In genomic region chr2:84018330-84018729, GRCm38 (mm10) we compare ENCODE assay signal across 16 mouse cellular contexts. TPM values are rescaled to one million over a fixed set of nuclear protein-coding genes. Genes with fewer than 3 reads are reported as not detected.
A peak's percentile ranks its signal among the peaks of the same experiment; 100 is the strongest.
DNase-seq lines count a peak whose midpoint lies in the region; ATAC-seq and TF ChIP-seq lines count a peak whose summit lies in the region.
"Had no signal": no experiment of that assay in that cellular context is flagged by ENCODE, and none has a peak within 500 bp of the region (broad histone marks: within the 10 kb centered on the region; RNA-seq: fewer than 3 reads in every experiment).

No protein-coding gene starts in this region.

- no peak overlapping the region for H3K4me2 ChIP-seq in intestine, embryonic 16.5 days (ENCODE audit: low read depth, low read length)
- H3K4me2 ChIP-seq: liver, embryonic 13.5 days; midbrain, embryonic 13.5 days had no signal

- no peaks in the 10 kb centered on the region for H3K36me3 ChIP-seq in kidney, adult 2 months (ENCODE audit: control insufficient read depth, insufficient read depth, low read length)
- no peaks in the 10 kb centered on the region for H3K36me3 ChIP-seq in intestine, embryonic 16.5 days (ENCODE audit: control insufficient read depth, insufficient read depth, low read length)
- H3K36me3 ChIP-seq: liver, embryonic 13.5 days; midbrain, embryonic 13.5 days had no signal

- no peaks in the 10 kb centered on the region for H3K4me1 ChIP-seq in kidney, adult 2 months (ENCODE audit: control insufficient read depth, insufficient read depth, low read length)
- no peaks in the 10 kb centered on the region for H3K4me1 ChIP-seq in intestine, embryonic 16.5 days (ENCODE audit: control insufficient read depth, insufficient read depth, low read length)
- H3K4me1 ChIP-seq: midbrain, embryonic 13.5 days had no signal

- no peak for TF ChIP-seq CTCF in kidney, adult 2 months (conservative IDR thresholded peaks at IDR 0.05; ENCODE audit: insufficient read depth, insufficient read length, low read depth, low read length)

- WGBS in kidney, adult 2 months = 51% methylated on average over 3 of the region's 3 CpGs
- WGBS in intestine, embryonic 16.5 days = 56% methylated on average over 3 of the region's 3 CpGs

- ATAC-seq in erythroid progenitor cell, adult 5-6 weeks (replicated peaks; ENCODE audit: low FRiP score, poor library complexity, severe bottlenecking) = peak; percentile 63
- ATAC-seq in intestine, embryonic 16.5 days = no peak
- ATAC-seq: intestine, postnatal 0 days; midbrain, embryonic 13.5 days had no signal

- no peak overlapping the region for H3K9ac ChIP-seq in intestine, embryonic 16.5 days (ENCODE audit: low read depth, low read length)
- H3K9ac ChIP-seq: liver, embryonic 13.5 days; midbrain, embryonic 13.5 days had no signal

- no peaks in the 10 kb centered on the region for H3K9me3 ChIP-seq in intestine, embryonic 16.5 days (ENCODE audit: control insufficient read depth, low read length)
- H3K9me3 ChIP-seq: liver, embryonic 13.5 days; midbrain, embryonic 13.5 days had no signal

- no peak overlapping the region for H3K27ac ChIP-seq in kidney, adult 2 months (ENCODE audit: insufficient read depth, low read depth, low read length)
- no peak overlapping the region for H3K27ac ChIP-seq in intestine, embryonic 16.5 days (ENCODE audit: low read length)
- H3K27ac ChIP-seq: liver, embryonic 13.5 days; midbrain, embryonic 13.5 days had no signal

- no peak overlapping the region for H3K4me3 ChIP-seq in kidney, adult 2 months (ENCODE audit: insufficient read depth, low read depth, low read length)
- no peak overlapping the region for H3K4me3 ChIP-seq in intestine, embryonic 16.5 days (ENCODE audit: low read length)
- H3K4me3 ChIP-seq: liver, embryonic 13.5 days; midbrain, embryonic 13.5 days had no signal

- H3K27me3 ChIP-seq in kidney, adult 2 months (replicated peaks; ENCODE audit: control insufficient read depth, insufficient read depth, low read length) = no peaks in the 10 kb centered on the region
- no peaks in the 10 kb centered on the region for H3K27me3 ChIP-seq in intestine, embryonic 16.5 days (replicated peaks; ENCODE audit: control insufficient read depth, insufficient read depth, low read length)
- H3K27me3 ChIP-seq: liver, embryonic 13.5 days; midbrain, embryonic 13.5 days had no signal

- DNase-seq in adrenal gland, postnatal 14 days = peak; percentile 6
- no peak for DNase-seq in adrenal gland, postnatal 25 days
- DNase-seq in kidney, adult 2 months = peak; percentile 18
- no peak for DNase-seq in kidney, postnatal 14 days
- peak; percentile 9 for DNase-seq in 3134 (ENCODE audit: extremely low read depth, insufficient read length, low spot score)
- no peak for DNase-seq in ovary, postnatal 10 days (ENCODE audit: low spot score)
- DNase-seq: cerebellum, adult 8-10 months; heart, postnatal 4 days; liver, embryonic 13.5 days; retina, postnatal 1 day had no signal

- no peak for TF ChIP-seq POLR2A in kidney, adult 2 months (IDR thresholded peaks at IDR 0.05; ENCODE audit: low read depth, low read length)

RNA-seq across cellular contexts. Expression of gene Gm13691, which starts 28.0 kb away (rescaled TPM):
- 1.6 and 1.7 TPM in 2 replicates for total RNA-seq in adrenal gland, postnatal 14 days (2021)
- total RNA-seq in adrenal gland, postnatal 25 days (2021) = 1.9 and 2.0 TPM in 2 replicates
- polyA plus RNA-seq in kidney, adult 2 months (2012; rRNA removed) = not detected in 2 replicates
- not detected in 2 replicates for total RNA-seq in erythroid progenitor cell, adult 5-6 weeks (2015; ENCODE audit: low replicate concordance)
- not detected in 2 replicates for total RNA-seq in erythroid progenitor cell, adult 5-6 weeks (2017; ENCODE audit: low replicate concordance)
- polyA plus RNA-seq in intestine, embryonic 16.5 days (2015; fragmentation: Nextera tagmentation; extraction: Ambion mirVana) = not detected in 2 replicates
- polyA plus RNA-seq: forebrain, embryonic 11.5 days; intestine, postnatal 0 days; liver, embryonic 13.5 days; midbrain, embryonic 13.5 days; neural tube, embryonic 11.5 days had no signal

RNA-seq across cellular contexts. Expression of gene Gm13697, which starts 33.8 kb away (rescaled TPM):
- total RNA-seq in adrenal gland, postnatal 14 days (2021) = 1.6 and 1.7 TPM in 2 replicates
- 1.9 and 2.0 TPM in 2 replicates for total RNA-seq in adrenal gland, postnatal 25 days (2021)
- not detected in 2 replicates for polyA plus RNA-seq in kidney, adult 2 months (2012; rRNA removed)
- not detected in 2 replicates for total RNA-seq in erythroid progenitor cell, adult 5-6 weeks (2015; ENCODE audit: low replicate concordance)
- total RNA-seq in erythroid progenitor cell, adult 5-6 weeks (2017; ENCODE audit: low replicate concordance) = 1.9 TPM in 1 of 2 replicates, not detected in the other
- polyA plus RNA-seq in intestine, embryonic 16.5 days (2015; fragmentation: Nextera tagmentation; extraction: Ambion mirVana) = not detected in 2 replicates
- polyA plus RNA-seq: forebrain, embryonic 11.5 days; intestine, postnatal 0 days; liver, embryonic 13.5 days; midbrain, embryonic 13.5 days; neural tube, embryonic 11.5 days had no signal

RNA-seq across cellular contexts. Expression of gene Gm13694, which starts 39.6 kb away (rescaled TPM):
- total RNA-seq in adrenal gland, postnatal 14 days (2021) = 1.6 and 1.7 TPM in 2 replicates
- total RNA-seq in adrenal gland, postnatal 25 days (2021) = 1.9 and 2.0 TPM in 2 replicates
- polyA plus RNA-seq in kidney, adult 2 months (2012; rRNA removed) = not detected in 2 replicates
- total RNA-seq in erythroid progenitor cell, adult 5-6 weeks (2015; ENCODE audit: low replicate concordance) = not detected in 2 replicates
- total RNA-seq in erythroid progenitor cell, adult 5-6 weeks (2017; ENCODE audit: low replicate concordance) = 1.9 TPM in 1 of 2 replicates, not detected in the other
- not detected in 2 replicates for polyA plus RNA-seq in intestine, embryonic 16.5 days (2015; fragmentation: Nextera tagmentation; extraction: Ambion mirVana)
- polyA plus RNA-seq: forebrain, embryonic 11.5 days; intestine, postnatal 0 days; liver, embryonic 13.5 days; midbrain, embryonic 13.5 days; neural tube, embryonic 11.5 days had no signal

RNA-seq across cellular contexts. Expression of gene Gm13696, which starts 45.4 kb away (rescaled TPM):
- total RNA-seq in adrenal gland, postnatal 14 days (2021) = 1.6 and 1.7 TPM in 2 replicates
- total RNA-seq in adrenal gland, postnatal 25 days (2021) = 1.9 and 2.0 TPM in 2 replicates
- not detected in 2 replicates for polyA plus RNA-seq in kidney, adult 2 months (2012; rRNA removed)
- total RNA-seq in erythroid progenitor cell, adult 5-6 weeks (2015; ENCODE audit: low replicate concordance) = not detected in 2 replicates
- 1.9 TPM in 1 of 2 replicates, not detected in the other for total RNA-seq in erythroid progenitor cell, adult 5-6 weeks (2017; ENCODE audit: low replicate concordance)
- polyA plus RNA-seq in intestine, embryonic 16.5 days (2015; fragmentation: Nextera tagmentation; extraction: Ambion mirVana) = not detected in 2 replicates
- polyA plus RNA-seq: forebrain, embryonic 11.5 days; intestine, postnatal 0 days; liver, embryonic 13.5 days; midbrain, embryonic 13.5 days; neural tube, embryonic 11.5 days had no signal

RNA-seq across cellular contexts. Expression of gene Gm13695, which starts 51.2 kb away (rescaled TPM):
- 1.6 TPM in 1 of 2 replicates, not detected in the other for total RNA-seq in adrenal gland, postnatal 14 days (2021)
- total RNA-seq in adrenal gland, postnatal 25 days (2021) = not detected in 2 replicates
- not detected in 2 replicates for polyA plus RNA-seq in kidney, adult 2 months (2012; rRNA removed)
- not detected in 2 replicates for total RNA-seq in erythroid progenitor cell, adult 5-6 weeks (2015; ENCODE audit: low replicate concordance)
- 1.9 TPM in 1 of 2 replicates, not detected in the other for total RNA-seq in erythroid progenitor cell, adult 5-6 weeks (2017; ENCODE audit: low replicate concordance)
- not detected in 2 replicates for polyA plus RNA-seq in intestine, embryonic 16.5 days (2015; fragmentation: Nextera tagmentation; extraction: Ambion mirVana)
- total RNA-seq: heart, postnatal 4 days had no signal
- polyA plus RNA-seq: forebrain, embryonic 11.5 days; intestine, postnatal 0 days; liver, embryonic 13.5 days; midbrain, embryonic 13.5 days; neural tube, embryonic 11.5 days had no signal

Comparison
In these comparisons a context has a peak if more than half of its experiments do, and no peak if none do; other contexts are left out.
1. DNase-seq: peak in adrenal gland, postnatal 14 days (single experiment), kidney, adult 2 months (single experiment) and 3134 (single experiment); none in adrenal gland, postnatal 25 days (single experiment), kidney, postnatal 14 days (single experiment) and ovary, postnatal 10 days (single experiment).